Mouse (Mus musculus) heart, adult 2 months (tissue): ENCODE data around the gene Fv1.

Source experiments
- EP300 ChIP-seq: fragments of 200-500 bp; IDR thresholded peaks from 2 replicates; pipeline ENCODE4 v1.6.1; 2011; ENCODE audit warnings: low read depth, low read length, control low read depth; ENCODE audit not compliant: insufficient read depth
- POLR2A ChIP-seq: fragments of 200-500 bp; IDR thresholded peaks from 2 replicates; pipeline ENCODE4 v1.6.1; 2011; ENCODE audit warnings: mild to moderate bottlenecking, low read depth, low read length, control low read depth; ENCODE audit not compliant: insufficient read depth

GRCm38 (mm10) chr4:147879456-147879855 is 10.7 kb downstream of the Fv1 start:
- TF ChIP-seq EP300 (no peak), POLR2A (no peak)
